Mouse (Mus musculus) heart, postnatal 0 days (tissue): Measurements from ENCODE around the gene Cxcr2.

Source experiments
- CTCF ChIP-seq: IDR thresholded peaks from 2 replicates; pipeline ENCODE4 v1.5.1; 2016; ENCODE audit warnings: antibody characterized with exemption, control low read depth, low read depth
- EP300 ChIP-seq: IDR thresholded peaks from 2 replicates; pipeline ENCODE4 v1.6.1; 2016; ENCODE audit warnings: antibody characterized with exemption, low read depth

DNA sequence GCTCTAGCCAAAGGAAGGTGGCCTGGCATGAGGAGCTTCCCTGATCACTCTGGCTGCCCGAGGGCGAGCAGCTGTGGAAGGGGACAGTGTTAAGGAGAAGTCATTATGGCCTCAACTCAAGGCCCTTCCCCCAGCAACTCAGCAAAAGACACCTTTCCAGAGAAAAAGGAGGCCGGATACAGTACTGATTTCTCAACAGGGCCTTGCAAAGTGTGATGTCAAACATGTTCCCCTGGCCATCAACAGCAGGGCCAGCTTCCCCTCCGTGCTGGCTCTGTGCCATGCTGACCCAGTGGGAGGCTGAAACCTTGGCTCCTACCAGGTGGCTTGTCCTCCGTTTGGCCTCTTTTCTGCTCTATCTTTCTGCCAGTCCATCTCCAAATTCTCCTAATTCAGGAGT is 13.3 kb downstream of the Cxcr2 start:
- TF ChIP-seq EP300 (no peak), CTCF (no peak)
